Mouse (Mus musculus): ENCODE measurements around the gene Slc44a5.

The Slc44a5 gene

DNA sequence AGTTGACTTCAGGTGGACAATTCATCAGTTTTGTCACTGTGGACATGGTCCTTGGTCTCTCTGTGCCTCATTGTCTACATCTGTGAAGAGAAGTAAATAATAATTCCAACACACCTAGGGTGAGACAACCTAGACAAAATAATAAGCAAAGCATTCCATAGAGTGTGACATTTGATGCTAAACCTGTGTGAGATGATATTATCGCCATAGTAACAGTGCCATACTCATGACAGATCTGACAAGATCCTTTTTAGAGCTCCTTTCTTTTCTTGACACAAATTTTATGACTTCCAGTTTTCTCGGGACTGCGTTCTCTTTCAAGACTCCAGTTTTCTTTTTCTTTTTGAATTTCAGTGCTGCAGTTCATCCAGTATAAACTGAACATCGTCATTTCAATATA, 192.6 kb downstream of the Slc44a5 start:
- no peak for DNase-seq (ENCODE audit: low spot score in 2 of 2)

DNA sequence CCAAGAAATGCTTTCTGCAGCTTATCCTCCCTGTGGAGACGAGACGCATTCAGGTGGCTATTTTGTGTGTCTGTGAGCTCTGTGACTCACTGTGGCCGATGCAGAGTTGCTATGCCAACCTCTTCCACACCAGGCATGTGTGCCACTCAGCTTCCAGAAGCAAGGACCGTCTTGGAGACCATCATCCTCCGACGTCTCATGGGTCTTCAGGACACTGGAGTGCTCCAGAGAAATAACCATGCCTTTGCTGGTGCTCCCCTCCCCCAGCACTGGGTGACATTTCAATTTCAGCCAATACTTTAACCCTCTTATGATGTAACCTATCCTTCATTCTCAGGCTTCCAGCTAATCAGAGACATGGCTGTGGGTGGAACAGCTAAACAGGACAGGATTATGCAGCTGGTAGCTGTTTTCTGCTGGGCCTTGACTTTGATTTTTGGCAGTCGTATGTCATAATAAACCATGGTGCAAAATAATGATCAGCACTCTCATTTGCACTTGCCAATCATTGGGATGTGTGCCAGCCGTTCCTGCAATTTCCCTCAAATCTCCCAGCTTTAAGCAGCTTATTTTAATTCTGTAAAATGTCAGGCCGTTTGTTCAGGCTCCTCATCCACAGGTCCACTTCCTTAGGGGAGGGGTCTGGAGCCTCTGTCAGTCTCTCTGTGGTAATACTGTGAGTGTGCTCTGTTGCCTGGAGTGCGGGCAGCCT, 198.8 kb downstream of the Slc44a5 start:
- DNase-seq (ENCODE audit: low spot score in 2 of 2) = no peak

DNA sequence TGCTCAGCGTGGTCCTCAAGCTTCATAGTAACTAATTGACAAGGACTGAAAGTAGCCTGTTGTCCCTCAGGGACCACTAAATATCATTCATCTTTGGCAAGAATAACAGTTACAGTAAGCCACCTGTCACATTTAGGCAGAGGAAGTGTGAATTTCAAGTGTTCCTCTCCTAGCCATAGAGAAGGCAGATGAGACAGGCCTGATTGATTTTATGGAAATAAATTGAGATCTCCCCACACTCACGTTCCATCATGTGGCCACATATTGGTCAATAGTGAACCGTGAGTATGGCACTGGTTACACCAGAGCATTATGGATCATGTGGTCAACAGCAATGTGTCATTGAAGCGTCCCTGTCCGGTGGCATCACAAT, 199.3 kb downstream of the Slc44a5 start:
- DNase-seq (ENCODE audit: low spot score in 2 of 2) = no peak

DNA sequence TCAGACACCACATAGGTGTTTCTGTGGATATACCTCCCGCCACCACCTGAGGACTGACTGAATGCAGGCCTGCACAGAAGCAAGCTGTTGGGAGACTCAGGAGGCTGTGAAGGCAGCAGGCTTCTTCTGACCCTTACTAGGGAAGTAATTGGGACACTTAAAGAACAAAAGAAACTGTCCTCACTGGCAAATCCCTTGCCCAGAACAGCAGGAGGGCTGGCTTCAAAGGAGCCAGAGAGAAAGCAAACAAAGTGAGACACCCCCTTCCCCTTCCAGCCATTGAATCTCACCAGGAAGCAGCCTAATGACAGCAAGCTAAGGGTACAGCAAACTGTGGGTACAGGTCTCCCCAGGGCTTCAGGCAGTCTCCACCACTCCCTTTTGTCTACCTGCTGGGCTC, 200.3 kb downstream of the Slc44a5 start:
- DNase-seq (ENCODE audit: low spot score in 2 of 2) = no peak

DNA sequence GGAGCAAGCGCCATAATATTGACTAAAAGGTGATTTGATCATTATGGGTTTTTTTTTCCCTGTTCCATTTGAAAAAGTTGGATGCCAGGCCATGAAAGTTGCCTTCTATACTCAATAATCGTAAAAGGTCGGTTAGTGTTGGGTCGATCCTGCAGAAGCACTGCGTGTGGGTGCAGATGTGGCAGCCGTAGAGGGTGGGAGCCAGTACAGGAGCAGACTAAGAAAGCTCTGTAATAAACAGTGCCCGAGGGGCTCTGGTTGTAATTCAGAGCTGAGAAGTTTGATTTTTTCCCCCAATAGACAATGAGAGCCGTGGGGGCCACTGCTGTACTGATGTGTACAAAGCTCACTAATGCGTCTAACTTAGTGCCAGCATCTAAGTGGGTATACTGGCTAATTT, 200.8 kb downstream of the Slc44a5 start:
- DNase-seq (ENCODE audit: low spot score in 2 of 2) = no peak

DNA sequence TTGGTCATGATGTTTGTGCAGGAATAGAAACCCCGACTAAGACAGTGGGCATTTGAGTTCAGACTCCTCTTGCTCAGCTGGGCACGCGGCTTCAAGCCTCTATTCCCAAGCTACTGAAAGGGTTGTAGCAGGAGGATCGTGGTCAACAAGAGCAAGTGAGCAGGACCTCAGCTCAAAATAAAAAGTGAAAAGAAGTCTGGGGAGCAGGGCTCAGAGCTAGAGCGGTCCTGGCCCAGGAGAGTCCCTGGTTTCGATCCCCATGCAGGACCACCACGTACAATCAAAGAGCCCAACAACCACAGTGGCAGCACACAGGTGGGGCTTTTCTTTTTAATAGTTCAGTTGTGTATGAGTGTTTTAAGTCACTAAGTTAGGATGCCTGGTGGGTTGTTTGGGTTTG, 201.5 kb downstream of the Slc44a5 start:
- no peak for DNase-seq (ENCODE audit: low spot score in 2 of 2)

DNA sequence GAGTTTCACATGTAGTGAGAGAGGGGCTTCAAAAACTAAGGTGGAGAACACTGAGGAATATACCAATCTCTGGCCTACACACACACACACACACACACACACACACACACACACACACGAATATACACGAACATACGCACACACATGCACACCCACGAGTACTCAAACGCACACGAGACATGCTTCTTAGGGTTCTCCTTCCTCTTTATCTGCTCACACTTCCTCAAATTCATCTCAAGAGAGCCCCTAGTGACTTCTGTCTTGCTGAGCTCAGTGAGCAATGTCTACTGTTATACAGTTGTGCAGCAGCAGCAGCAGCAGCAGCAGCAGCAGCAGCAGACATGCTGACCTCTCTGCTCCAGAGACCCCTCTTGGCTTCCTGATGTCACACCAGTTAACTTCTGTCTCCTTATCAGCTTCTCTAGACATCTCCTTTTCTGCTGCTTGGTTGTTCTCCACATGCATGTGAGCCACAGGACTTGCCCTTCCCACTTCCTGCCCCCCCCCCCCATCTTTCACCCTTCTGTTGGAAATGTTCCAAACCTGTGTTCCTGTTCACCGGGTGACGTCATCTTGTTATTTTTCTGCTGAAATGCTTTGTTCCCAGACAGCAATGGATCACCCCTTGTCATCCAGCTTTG, 204.5 kb downstream of the Slc44a5 start:
- DNase-seq (ENCODE audit: low spot score in 2 of 2) = no peak

DNA sequence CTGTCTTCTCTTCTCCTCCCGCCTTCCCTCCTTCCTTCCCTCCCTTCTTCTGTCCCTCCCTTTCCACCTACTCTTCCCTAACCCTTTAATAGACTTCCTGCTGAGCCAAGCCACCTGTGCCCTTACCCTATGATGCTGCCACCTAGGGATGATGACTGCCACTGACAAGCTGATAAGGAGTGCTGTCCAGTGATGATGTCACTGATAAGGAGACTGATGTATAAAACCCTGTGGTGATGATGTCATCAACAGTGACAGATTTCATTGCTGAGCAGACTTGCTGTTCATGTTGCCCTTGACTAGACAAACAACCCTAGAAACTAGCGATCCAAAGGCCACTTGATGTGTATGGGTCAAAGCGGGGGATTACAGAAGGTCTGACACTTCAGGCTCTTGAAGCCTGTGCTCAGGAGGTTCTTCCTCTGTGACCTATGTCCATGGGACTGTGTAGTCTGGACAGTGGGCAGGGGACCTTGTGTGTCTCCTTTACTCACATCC, 206.2 kb downstream of the Slc44a5 start:
- DNase-seq (ENCODE audit: low spot score in 2 of 2) = no peak

DNA sequence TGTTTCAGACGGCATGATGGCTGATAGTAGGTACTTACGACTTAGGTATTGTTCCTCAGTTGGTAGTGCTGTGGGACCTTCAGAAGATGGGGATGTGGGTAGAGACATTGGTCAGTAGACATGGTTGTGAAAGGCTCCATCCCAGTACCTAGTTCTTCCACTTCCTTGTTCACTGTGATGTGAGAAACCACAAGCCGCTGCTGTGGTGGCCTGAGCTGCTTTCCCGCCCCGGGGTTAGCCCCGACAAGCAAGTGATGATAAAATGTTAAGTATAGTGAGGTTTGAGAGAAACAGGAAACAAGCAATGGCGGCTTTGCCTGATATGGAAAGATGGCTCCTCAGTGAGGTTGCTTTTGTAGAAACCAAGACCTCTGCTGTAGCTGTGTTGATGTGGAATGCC, 209.8 kb downstream of the Slc44a5 start:
- DNase-seq (ENCODE audit: low spot score in 2 of 2) = no peak

DNA sequence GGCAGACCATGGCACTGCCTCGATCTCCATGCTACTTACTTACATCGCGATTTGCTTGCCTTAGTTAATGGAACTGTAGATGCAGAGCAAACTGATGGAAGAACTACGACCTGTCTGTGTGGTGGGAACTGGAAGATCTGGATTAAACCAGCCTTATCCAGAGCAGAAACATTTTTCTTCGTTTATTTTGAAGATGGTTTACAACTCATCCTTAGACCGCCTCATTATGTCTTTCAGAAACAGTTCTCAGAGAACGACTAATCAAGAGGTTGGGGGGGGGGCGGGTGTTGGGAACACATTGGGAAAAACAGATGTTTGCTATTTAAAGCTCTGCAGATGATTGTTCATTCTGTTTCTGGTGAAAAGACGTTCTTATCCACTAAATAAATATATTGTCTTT, 210.7 kb downstream of the Slc44a5 start:
- no peak for DNase-seq (ENCODE audit: low spot score in 2 of 2)

DNA sequence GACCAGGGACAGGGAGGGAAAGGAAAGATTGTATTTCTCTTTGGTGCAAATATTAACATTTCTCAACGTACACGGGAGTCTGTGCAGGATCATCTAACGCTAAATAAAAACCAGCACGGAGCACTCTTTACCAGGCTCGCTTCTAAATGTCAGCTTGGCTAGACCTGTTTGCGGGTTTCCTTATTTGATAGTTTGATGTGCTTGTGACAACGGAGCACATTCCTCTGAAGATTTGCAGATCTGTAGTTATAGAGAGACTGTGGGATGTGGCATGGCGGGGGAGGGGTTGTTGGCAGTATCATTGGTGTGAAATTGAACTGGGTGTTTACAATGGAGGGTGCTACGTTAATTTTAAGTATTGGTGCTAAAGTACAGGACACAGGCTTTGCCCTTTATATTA, 215.4 kb downstream of the Slc44a5 start:
- DNase-seq (ENCODE audit: low spot score in 2 of 2) = no peak

DNA sequence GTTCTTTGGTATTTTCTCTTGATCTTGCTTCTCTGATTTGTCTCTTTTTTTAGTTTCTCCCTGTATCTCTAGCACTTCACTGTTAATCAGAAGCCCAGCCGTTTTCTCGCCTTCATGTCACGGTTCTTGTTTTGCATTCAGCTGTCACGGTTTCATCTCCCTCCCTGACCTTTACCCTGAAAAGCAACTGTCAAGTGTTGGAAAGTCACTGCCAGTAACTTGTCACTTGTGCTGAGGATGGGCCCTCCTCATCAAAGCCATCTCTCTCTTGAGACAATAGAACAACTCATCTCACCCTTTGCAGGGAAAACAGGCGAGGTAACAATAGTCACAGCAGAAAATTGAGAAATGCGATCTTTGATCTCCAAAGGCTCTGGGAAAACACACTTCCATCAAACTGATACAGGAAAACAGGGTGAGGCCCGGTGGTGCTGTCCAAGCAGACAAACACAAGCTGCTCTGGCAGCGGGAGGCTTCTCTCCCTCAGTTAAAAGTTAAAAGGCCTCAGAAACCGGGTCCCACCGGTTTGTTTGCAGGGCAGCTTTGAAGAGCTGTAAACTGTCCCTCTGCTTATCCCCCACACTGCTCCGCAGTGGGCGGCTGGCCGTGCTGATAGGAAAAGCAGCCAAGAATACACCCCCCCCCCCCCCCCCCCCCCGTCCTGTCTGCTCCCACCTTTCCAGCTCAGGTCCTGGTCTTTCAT, 219.2 kb downstream of the Slc44a5 start:
- DNase-seq (ENCODE audit: low spot score in 2 of 2) = no peak

DNA sequence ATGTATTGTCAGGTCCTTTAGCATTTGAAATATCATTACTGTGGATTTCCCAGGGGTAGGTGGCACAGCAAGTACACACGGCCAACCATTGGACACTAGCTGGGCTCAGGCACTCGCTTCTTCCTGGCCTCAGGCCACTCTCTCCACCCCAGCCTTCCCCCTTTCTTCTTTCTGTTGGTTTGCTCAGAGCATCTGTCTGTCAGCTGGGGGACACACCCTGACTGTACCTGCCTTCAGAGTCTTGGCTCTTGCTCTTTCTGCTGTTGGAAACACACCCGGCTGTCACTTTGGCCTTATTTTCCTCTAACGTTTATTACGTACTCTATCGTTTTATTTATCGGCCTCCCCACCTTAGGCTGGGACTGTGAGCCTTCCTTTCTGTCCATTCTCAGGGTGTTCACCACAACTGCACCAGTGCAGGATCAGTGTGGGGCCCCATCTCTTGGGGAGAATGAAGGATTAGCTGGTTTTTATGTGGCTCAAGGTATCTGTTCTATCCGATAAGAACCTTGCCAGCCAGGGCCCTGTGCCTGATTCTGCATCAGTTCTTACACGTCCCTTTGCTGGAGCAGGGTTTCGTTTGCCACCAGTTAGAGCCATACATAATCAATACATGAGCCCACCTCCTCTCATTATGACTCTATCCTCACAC, 220.1 kb downstream of the Slc44a5 start:
- no peak for DNase-seq (ENCODE audit: low spot score in 2 of 2)

DNA sequence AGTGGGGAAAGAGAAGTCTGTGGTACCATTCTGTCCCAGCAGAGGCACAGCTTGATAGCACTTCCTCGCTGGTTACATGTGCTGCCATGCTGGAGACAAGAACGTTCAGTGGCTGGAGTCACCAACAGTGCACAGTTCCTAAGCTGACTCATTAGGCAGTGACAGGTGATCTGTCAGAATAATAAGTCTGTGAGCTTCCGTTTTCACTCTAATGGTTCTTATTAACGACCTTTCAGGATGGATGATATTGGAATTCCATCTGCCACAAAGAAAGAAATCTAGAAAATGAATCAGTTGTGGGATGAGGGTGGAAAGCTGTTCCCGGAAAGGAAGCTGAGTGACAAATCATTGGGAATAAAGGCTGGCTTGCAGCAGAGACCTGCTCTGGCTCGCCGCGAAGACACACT, 227.2 kb downstream of the Slc44a5 start:
- DNase-seq (ENCODE audit: low spot score in 2 of 2) = no peak

DNA sequence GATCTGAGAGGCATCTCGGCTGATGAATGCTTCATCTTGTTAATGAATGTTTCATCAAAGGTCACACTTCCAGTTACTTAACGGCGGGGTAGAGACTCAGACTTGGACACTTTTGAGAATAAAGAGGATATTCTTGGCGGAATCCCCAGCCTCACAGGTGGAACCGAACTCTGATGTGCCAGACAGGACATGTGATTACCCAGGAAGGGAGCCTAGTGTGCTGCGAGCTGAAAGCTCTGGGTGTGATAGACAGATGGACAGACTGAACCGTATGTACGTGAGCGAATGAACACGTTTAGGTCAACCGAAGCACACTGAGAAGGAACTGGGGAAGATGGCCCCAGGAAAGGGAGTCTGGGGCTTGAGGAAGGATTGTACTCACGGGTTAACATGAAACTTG, 228.6 kb downstream of the Slc44a5 start:
- no peak for DNase-seq (ENCODE audit: low spot score in 2 of 2)

DNA sequence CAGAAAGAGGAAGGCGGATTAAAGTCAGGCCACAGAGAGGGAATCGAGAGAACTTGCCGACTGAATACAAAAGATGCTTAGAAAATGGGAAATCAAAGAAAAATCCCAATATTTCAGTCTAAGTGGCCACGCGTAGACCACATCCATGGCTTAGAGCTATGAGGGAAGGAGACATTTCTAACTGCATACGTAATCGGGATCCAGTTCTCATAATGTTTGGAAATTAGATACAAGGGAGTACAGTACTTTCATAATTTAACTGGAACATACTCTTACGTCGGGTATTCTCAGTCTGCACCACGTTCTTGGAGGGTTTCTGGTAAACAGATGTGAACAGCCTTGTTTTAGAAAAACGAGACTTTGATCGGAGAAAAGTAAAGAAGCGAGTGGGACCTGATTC, 229.1 kb downstream of the Slc44a5 start:
- no peak for DNase-seq (ENCODE audit: low spot score in 2 of 2)

DNA sequence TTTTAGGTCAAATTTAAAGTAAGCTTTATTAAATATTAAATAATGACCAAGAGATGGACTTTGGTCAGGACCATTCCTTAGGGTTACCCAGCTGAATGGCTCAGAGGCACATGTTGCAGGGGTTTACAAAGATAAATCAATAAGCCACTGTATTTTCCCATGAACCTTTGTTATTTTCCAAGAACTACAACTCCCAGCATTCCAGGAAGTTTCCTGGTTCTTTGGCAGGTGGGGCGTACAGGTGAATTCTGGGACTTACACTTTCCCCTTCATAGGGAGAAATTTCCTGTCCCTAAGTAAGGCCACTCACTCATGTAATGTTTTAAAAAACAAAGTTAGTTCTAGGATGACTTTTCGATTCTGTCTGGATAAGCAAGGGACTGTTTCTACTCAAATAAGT, 235.2 kb downstream of the Slc44a5 start:
- no peak for DNase-seq (ENCODE audit: low spot score in 2 of 2)

DNA sequence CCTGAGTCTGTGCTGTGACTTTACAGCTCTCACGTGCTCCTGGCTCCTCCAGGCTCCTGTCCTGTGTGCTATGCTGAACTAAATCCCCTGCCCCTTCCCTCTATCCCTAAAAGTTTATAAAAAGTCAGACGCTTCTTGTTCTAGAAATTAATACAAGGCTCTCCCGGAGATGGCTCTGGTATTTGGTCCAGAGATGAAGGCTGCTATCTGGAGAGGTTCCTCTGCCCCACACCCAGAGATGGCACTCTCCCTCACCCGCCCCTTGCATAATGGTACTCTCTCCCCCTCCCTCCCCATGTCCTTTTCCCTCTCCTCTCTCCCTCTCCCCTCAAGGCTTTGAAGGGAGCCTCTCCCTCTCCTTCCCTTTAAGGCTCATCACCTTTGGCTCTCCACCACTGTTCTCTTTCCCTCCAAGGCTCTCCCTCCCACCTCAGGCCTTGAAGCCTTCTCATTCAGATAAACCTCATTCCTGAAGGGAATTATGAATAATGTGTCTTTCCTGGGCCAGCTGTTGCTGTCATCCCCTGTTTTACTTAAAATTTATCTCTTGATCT, 236.0 kb downstream of the Slc44a5 start:
- DNase-seq (ENCODE audit: low spot score in 2 of 2) = no peak

DNA sequence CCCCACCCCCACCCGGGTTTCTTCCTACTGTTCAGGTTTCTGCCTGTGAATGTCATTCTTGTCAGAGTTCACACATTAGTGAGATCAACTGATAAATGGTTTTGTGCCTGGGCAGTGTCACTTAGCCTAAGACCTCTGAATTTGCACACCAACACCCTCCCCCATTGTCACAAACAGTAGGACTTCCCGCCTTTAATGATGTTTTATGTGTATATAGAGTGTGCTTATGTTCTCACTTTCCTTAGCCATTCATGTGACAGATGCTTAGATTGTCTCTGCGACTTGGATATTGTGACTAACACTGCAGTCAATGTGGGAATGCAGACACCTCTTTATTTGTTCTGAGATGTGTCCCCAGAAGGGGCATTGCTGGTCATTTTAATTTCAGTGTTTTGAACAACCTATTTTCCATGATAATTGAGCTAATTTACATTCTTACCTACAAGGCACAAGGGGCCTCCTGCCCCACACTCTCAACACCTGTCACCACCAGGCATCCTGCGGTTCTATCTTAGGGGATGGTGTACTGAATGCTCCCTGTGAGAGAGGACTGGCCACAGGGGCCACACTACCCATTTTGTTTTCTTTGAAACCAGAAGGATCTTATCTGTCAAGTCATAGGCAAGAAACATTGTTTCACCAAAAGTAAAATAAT, 236.7 kb downstream of the Slc44a5 start:
- DNase-seq (ENCODE audit: low spot score in 2 of 2) = no peak

DNA sequence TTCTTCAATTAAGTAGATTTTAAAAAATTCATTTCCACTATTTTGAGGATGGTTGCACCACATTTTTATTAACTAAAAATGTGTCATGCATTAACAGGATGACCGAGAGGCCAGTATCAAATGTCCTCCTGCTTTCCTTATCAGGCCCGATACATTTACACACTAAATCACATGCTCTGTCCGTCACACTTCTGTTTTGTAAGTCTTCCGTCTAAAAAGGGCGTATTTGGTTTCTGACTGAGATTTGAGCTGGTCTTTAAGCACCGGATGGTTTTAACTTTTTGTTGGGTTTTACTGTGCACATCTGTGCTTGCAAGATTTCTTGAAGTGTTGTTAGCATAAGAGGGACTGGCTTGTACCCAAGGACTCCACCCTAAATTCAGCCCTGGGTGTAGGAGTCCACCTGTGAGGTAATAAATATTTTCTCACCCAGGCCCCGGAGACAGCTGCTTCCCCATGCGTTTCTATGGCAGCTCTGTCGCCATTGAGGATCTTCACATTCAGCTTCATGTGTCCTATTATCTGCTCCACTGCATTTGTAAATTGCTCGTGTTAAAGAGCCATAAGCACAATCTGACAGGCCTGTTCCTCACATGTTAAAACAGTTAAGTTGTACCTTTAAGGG, 237.3 kb downstream of the Slc44a5 start:
- DNase-seq (ENCODE audit: low spot score in 2 of 2) = no peak

DNA sequence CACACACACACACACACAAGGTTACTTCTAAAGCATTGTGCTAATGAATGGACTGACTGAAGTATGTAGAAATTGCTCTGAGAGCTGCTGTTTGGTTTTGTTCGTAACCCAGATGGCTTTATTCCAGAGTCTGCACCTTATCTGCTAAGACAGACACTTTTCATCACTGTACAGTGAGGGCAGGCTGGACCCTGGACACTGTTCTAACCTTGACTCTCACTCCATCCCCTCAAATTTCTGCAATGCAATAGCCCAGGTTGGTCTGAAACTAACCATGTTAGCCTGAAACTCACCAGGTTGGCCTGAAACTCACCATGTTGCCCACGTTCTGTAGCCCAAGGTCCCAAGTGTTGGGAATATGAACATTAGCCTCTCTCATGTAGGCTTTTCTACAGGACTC, 239.3 kb downstream of the Slc44a5 start:
- DNase-seq (ENCODE audit: low spot score in 2 of 2) = no peak
